Mouse (Mus musculus) left cerebral cortex, adult 11 months (tissue): ENCODE measurements around the gene Lelp1.

Experiments
- DNase-seq: peaks from one replicate; pipeline ENCODE4 v3.0.0; 2022; ENCODE audit warnings: low spot score

The Lelp1 gene

DNA sequence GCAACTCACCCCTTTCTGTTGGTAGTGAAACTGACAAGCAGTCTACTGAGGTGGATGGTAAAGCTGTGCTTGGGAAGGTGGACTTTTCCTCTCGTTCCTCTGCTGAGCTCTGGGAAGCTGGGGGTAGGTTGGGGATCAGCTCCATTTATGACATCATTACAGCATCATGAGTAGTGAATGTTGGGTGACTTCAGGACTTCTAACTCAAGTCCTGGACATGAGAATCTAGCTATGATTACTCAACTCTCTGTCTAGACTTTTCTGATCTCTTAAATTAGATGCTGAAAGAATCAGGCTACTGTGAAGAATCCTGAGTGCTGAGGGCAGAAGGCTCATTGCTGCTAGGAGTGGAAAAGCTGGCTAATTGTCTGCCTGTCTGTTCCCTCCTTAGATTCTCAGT lies at the start of gene Lelp1:
Lelp1 (minus strand) TSS at position 101 of the 400 bp plus-strand sequence.
- DNase-seq, result no peak

DNA sequence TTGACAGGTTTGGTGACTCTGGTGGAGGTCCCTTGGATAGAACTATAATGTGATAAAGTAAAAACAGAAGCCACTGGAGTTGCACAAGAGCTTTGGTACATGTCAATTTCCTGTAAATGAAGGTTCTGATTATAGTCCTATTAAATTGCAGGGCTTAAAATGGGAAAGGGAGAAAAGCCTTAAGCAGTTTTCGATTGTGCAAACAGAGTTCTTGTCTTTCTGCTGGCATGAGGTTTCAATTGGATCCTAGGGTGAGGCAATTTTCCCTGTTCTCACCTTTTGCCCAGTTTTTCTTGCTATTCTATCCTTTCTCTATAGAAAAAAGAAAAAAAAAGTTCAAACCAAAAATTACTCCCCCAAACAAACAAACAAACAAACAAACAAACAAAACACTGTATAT lies 34.3 kb upstream of the Lelp1 start:
- DNase-seq, result no peak

DNA sequence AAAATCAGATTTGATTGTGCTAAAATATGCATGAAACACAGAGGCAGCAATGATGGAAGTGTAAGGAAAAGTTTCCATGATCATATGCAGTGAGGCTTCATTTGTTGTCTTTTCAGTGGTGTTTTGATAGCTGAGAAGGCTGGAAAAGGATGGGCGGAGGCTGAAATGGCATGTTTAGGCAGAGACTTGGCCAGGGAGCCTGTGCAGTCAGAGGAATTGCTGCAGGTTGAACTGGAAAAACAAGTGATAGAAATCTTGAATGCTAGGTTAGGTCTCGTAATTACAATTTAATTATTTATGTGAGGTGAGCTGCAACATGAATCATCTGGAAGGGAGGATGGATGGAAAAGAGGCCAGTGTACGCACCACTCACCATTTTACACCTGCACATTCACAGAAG lies 27.3 kb upstream of the Lelp1 start:
- no peak for DNase-seq

DNA sequence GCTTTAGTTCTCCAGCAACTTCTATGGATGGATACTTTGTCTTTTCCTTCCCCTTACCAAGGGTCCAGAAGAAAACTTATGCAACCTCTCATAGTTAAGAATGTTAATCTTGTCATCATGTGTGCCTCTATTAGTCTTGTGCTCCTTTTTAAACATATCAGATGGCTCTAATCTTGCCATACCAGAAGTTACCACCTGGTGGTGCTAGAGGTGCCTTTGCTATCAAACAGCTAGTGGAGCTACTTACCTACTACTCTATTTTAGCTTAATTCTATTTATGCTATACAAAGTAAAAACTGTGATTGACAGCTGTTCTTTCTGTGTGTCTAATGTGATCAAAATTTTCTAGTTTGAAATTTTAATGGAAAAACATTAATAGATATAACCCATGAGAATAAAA lies 10.8 kb upstream of the Lelp1 start:
- DNase-seq, result peak; percentile 9

DNA sequence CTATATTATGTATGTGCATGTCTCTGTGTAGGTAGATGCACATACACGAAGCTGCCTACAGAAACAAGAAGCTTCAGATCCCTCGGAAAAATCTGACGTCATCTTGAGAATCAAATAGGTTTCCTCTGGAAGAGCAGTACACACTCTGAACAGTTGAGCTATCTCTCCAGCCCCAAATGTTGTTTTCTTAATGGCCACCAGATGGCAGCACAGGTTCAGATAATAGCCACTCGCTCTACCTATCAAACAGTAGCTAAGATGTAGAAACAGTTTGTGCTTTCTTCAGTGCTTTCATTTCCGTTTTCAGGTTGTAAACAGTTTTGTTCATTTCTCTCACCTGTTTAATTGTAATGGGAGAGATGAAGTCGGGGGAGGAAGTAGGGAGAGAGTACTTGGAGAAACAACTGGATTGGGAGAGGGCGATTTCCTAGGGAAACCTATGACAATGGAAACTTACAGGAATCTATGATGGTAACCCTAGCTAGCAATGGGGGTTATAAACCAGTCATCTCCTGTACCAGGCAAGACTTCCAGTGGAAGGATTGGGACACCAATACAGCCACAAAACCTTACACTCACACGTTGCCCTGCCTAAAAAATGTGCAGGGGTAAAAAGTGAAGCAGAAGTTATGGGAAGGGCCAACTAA lies 8.2 kb upstream of the Lelp1 start:
- DNase-seq, result peak; percentile 23

DNA sequence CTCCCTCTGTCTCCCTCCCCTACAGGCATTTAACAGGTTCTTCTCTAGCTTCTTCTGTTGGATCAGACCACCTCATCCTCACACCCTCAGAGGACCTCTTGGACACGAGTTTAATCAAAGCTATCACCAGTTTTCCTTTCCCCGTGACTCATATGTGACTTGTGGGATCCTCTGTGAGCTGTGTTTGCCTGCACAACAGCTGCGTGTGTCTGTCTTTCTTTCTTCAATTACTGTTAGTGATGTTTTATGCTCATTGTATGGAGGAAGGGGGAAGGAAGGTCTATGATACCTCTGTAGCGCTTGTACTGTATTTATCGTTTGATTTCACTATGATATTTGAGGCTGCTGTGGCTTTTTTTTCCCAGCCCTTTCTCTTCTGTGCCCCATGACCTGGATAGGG lies 5.4 kb upstream of the Lelp1 start:
- no peak for DNase-seq

DNA sequence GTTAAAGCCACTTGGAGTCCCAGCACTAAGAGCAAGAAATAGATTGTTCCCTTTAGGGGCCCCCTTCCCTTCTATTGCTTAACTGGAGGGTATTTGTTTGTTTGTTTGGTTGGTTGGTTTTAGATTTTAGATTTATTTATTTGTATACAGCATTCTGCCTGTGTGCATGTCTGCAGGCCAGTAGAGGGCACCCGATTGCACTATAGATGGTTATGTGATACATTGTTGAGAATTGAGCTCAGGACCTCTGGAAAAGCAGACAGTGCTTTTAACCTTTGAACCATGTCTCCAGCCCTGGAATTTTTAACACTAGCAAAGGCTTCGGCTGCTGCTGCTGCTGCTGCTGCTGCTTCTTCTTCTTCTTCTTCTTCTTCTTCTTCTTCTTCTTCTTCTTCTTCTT lies 4.9 kb upstream of the Lelp1 start:
- DNase-seq, result no peak

DNA sequence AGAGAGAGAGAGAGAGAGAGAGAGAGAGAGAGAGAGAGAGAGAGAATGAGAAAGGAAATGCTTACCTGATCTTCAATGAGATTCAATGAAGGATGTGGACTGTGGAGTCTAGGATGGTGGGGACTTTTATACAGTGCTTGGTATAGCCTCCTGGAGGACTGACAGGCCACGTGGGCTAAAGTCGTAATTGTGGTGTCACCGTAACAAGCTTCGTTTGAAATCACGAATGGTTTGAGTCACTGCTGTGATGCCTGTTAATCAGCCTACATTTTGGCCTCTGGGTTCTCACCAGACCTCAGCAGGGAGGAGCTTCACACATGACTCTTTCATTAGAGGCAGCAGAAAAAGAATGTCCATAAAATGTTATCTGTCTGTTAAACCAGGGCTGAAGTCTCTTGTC lies 18.7 kb downstream of the Lelp1 start, which contains the start of gene Prr9:
Prr9 (minus strand) TSS at position 101 of the 400 bp plus-strand sequence.
- DNase-seq, result no peak

DNA sequence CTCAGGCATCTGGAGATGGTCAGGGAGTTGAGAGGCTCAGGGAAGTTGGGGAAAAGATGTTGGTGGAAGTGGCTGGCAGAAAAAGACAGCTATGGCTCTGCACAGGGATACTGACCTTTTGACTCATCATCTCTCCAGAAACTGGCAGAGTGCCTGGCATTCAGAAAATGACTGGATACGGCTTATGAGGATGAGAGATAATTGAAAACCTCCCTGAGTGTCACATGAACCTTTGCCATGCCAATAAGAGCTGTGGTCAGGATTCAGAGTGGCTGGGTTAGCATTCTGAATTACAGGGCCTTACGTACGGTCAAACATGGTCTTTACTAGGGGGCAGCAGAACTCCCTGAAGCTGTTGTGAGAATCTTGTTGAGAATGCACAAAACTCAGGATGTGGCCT lies 21.6 kb downstream of the Lelp1 start:
- no peak for DNase-seq

DNA sequence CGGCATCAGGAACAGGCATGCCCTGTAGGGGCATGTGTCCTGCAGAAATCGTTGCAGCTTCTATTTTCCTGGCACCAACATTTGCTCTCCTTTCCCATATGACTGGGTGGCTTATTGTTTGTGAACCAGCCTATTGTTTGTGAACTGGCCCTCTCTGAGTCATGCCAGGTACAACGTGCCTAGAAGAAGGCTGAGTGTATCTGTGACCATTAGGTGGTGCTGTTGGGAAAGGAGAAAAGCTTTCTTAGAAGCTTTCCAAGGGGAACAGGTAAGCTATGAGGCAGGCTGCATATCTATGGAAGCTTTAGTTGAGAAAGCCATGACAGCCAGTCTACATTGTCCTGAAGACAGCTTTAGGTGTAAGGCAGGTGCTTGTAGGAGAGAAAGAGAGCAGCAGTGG lies 24.6 kb downstream of the Lelp1 start:
- DNase-seq, result peak; percentile 5

DNA sequence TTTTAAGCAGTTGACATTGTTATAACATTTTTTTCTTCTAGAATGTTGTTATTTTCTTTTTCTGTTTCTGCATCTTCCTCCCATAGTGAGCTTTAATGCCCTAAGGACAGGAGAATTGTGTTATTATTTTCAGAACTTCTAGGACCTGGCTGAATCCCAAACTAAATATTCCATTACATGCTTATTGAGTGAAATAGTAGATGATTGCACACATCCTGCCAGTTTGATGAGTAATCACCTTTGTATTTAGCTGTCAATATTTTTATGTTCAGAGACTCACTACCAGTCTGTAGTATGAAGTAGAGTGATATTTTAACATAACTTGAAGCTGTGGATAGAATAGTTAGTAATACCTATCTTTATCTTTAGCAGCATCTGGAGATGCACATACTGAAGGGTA lies 31.0 kb downstream of the Lelp1 start:
- DNase-seq, result no peak

DNA sequence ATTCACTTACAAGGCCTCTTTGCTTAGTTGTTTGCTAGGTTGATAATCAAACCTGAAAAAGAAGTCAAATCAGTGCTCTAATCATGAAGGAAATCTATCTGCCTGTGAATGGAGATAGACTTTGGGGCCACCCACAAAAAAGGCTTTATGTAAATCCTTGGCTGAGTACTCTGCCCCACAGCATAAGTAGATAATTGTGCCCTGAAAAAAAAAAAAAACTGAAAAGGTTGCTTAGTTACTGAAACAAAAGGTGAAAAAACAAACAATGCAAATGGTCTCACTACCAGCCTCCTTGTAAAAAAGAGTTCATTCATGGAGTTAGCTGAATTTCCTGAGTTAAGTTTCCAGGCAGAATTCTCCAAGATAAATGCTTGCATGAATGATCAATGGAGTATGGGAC lies 31.8 kb downstream of the Lelp1 start:
- DNase-seq, result no peak

DNA sequence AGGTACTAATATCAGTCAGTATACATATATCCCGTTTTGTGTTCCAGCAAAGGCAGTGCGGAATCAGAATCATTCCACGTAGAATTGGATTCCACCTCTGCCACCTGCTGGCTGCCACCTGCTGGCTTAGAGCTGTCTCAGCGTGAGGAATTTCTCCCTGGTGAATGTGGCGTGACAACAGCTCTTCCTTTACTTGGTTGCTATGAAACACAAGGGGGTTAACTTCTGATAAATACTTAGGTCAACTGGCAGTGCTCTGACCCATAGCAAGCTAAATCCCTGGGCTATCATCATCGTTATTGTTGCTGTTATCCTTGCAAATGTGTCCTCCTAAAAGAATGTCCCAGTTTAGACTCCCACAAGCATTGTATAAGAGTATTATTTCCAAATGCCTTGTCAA lies 36.0 kb downstream of the Lelp1 start:
- DNase-seq, result peak; percentile 4
